Mouse (Mus musculus) intestine, embryonic 16.5 days (tissue): ENCODE measurements at regions not wholly inside any gene's neighbourhood (a gene's known extent, or its start where the extent isn't known, plus 50 kb on each side); places are given as distances from the start of the nearest gene placed in this dataset.
A peak's percentile ranks its signal among the peaks of the same experiment; 100 is the strongest.

Experiments used
- ATAC-seq: fragments of 200-750 bp; cut with Nextera tagmentation; 2 replicates; pipeline ENCODE4 v1.8.0; 2017; ENCODE audit warnings: moderate TSS enrichment, moderate library complexity
- H3K27ac ChIP-seq: fragments of 300-500 bp; sonication (generic); 2 replicates; pipeline ENCODE4 v1.5.1; 2014; ENCODE audit warnings: mild to moderate bottlenecking, low read length
- H3K27me3 ChIP-seq: fragments of 300-500 bp; sonication (generic); replicated peaks from 2 replicates; pipeline ENCODE4 v1.6.1; 2014; ENCODE audit warnings: low read length, control low read depth, mixed read lengths; ENCODE audit not compliant: control insufficient read depth, insufficient read depth
- H3K36me3 ChIP-seq: fragments of 300-500 bp; sonication (generic); 2 replicates; pipeline ENCODE4 v1.6.1; 2014; ENCODE audit warnings: low read length, control low read depth; ENCODE audit not compliant: control insufficient read depth, insufficient read depth
- H3K4me1 ChIP-seq: fragments of 300-500 bp; sonication (generic); 2 replicates; pipeline ENCODE4 v1.6.1; 2014; ENCODE audit warnings: low read length, control low read depth, mixed read lengths; ENCODE audit not compliant: control insufficient read depth, insufficient read depth
- H3K4me2 ChIP-seq: fragments of 300-500 bp; sonication (generic); 2 replicates; pipeline ENCODE4 v1.6.1; 2014; ENCODE audit warnings: low read depth, low read length, control low read depth
- H3K4me3 ChIP-seq: fragments of 300-500 bp; sonication (generic); 2 replicates; pipeline ENCODE4 v1.5.1; 2014; ENCODE audit warnings: mild to moderate bottlenecking, low read length
- H3K9ac ChIP-seq: fragments of 300-500 bp; sonication (generic); 2 replicates; pipeline ENCODE4 v1.6.1; 2014; ENCODE audit warnings: low read depth, low read length
- H3K9me3 ChIP-seq: fragments of 300-500 bp; sonication (generic); 2 replicates; pipeline ENCODE4 v1.6.1; 2016; ENCODE audit warnings: low read length, control low read depth; ENCODE audit not compliant: control insufficient read depth
- WGBS: fragments of 180-500 bp; shearing (Covaris S2); extraction: QIAGEN DNeasy Blood & Tissue Kit; methylation state at CpG from one replicate; pipeline ENCODE4 v1.1.7; 2014; 5-methylcytosine and 5-hydroxymethylcytosine counted together

DNA sequence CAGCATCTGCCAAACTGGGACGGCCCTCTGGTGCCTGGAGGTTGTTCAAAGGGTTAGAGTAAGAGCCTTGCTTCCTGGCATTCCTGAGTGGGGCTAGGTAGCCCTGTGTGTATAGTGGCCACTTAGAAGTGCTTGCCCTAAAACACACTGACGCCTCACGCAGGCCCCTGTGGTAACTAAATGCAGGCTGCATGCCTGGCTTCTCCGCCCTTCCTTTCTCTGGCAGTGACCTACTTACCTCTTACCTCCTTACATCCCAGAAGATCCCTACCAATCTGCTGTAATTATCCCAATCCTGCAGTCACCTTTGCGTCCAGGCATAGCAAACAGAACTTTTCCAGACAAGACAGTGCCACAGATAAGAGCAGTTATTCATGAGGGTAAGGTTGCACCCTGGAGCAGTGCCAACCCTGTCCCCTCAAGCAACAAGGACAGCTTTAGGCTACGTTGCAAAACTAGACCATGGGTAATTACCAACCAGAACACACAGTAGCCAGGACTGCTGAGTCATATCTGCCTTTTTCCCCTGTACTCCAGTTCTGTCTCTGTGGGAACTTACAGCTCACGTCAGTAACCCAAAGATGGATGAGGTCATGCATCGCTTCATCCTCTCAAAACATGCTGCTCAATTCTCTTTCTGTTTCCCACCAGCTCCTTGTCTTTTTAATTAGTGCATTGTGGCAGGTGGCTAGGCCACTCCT is 237.6 kb upstream of the Stt3b start:
- H3K4me1 ChIP-seq = peaks cover 12% of the 10 kb centered on the region
- H3K4me3 ChIP-seq = no peak overlapping the region
- 60% methylated on average over 8 of the region's 8 CpGs for WGBS
- no peaks in the 10 kb centered on the region for H3K27me3 ChIP-seq
- H3K9me3 ChIP-seq = no peaks in the 10 kb centered on the region
- H3K36me3 ChIP-seq = no peaks in the 10 kb centered on the region
- ATAC-seq = peak; percentile 69
- no peak overlapping the region for H3K4me2 ChIP-seq
- no peak overlapping the region for H3K9ac ChIP-seq
- no peak overlapping the region for H3K27ac ChIP-seq

- peaks cover 12% of the 10 kb centered on the region for H3K4me1 ChIP-seq
- no peak overlapping the region for H3K27ac ChIP-seq
- no peaks in the 10 kb centered on the region for H3K9me3 ChIP-seq
- 42% methylated on average over 8 of the region's 8 CpGs for WGBS
- no peaks in the 10 kb centered on the region for H3K36me3 ChIP-seq
- ATAC-seq = peak; percentile 93
- no peaks in the 10 kb centered on the region for H3K27me3 ChIP-seq
- H3K4me3 ChIP-seq = no peak overlapping the region; the same call in 1 of the 2 replicates
- no peak overlapping the region for H3K9ac ChIP-seq
- peak overlapping the region; percentile 17 for H3K4me2 ChIP-seq
Observed at GRCm38 (mm10) chr9:115548722-115549349, 238.6 kb upstream of the Stt3b start.

DNA sequence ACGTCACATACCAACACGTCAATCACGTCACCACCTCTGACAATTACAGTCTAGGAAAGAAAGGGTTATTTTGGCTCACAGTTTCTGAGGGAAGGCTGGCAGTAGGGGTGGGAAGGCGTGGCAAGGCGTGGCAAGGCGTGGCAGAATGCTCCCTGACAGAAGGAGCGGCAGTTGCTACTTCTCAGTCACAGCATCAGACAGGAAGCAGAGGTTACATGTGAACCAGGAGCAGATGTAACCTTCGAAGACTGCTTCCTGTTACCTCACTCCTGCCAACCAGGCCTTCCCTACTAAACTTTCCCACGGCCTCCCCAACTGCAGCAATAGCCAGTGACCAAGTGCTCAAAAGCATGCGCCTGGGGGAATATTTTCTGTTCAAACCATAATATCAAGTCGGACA is 240.9 kb upstream of the Stt3b start:
- Histone ChIP-seq H3K27ac (no peak overlapping the region), H3K36me3 (no peaks in the 10 kb centered on the region), H3K27me3 (no peaks in the 10 kb centered on the region), H3K4me1 (peaks cover 12% of the 10 kb centered on the region), H3K4me3 (no peak overlapping the region), H3K9ac (no peak overlapping the region), H3K4me2 (no peak overlapping the region), H3K9me3 (no peaks in the 10 kb centered on the region)
- 90% methylated on average over 11 of the region's 11 CpGs for WGBS
- ATAC-seq = no peak

- Histone ChIP-seq H3K27me3 (no peaks in the 10 kb centered on the region), H3K36me3 (no peaks in the 10 kb centered on the region), H3K4me1 (peaks cover 12% of the 10 kb centered on the region), H3K27ac (no peak overlapping the region), H3K4me3 (no peak overlapping the region), H3K4me2 (no peak overlapping the region), H3K9ac (no peak overlapping the region), H3K9me3 (no peaks in the 10 kb centered on the region)
- 92% methylated on average over 4 of the region's 4 CpGs for WGBS
- no peak for ATAC-seq
Observed at GRCm38 (mm10) chr9:115551501-115551900, 241.3 kb upstream of the Stt3b start.

GRCm38 (mm10) chr9:115558131-115558530 is 247.9 kb upstream of the Stt3b start:
- ATAC-seq = no peak
- Histone ChIP-seq H3K4me2 (no peak overlapping the region), H3K36me3 (no peaks in the 10 kb centered on the region), H3K9me3 (no peaks in the 10 kb centered on the region), H3K4me1 (no peaks in the 10 kb centered on the region), H3K27me3 (no peaks in the 10 kb centered on the region), H3K4me3 (no peak overlapping the region), H3K27ac (no peak overlapping the region), H3K9ac (no peak overlapping the region)
- 81% methylated on average over 7 of the region's 7 CpGs for WGBS

- no peak overlapping the region for H3K9ac ChIP-seq
- H3K27ac ChIP-seq = no peak overlapping the region
- no peaks in the 10 kb centered on the region for H3K36me3 ChIP-seq
- H3K4me3 ChIP-seq = no peak overlapping the region
- no peaks in the 10 kb centered on the region for H3K27me3 ChIP-seq
- no peak overlapping the region for H3K4me2 ChIP-seq
- WGBS = 92% methylated on average over 5 of the region's 5 CpGs
- no peaks in the 10 kb centered on the region for H3K4me1 ChIP-seq
- ATAC-seq = no peak
- H3K9me3 ChIP-seq = no peaks in the 10 kb centered on the region
Observed at GRCm38 (mm10) chr9:115559521-115559920, 249.3 kb upstream of the Stt3b start.

GRCm38 (mm10) chr9:115561207-115561606 is 251.0 kb upstream of the Stt3b start:
- Histone ChIP-seq H3K9me3 (no peaks in the 10 kb centered on the region), H3K27ac (no peak overlapping the region), H3K9ac (no peak overlapping the region), H3K4me2 (no peak overlapping the region), H3K27me3 (no peaks in the 10 kb centered on the region), H3K36me3 (no peaks in the 10 kb centered on the region), H3K4me1 (no peaks in the 10 kb centered on the region), H3K4me3 (no peak overlapping the region)
- ATAC-seq = no peak
- 88% methylated on average over 6 of the region's 6 CpGs for WGBS

- no peak for ATAC-seq
- Histone ChIP-seq H3K4me1 (no peaks in the 10 kb centered on the region), H3K27me3 (no peaks in the 10 kb centered on the region), H3K4me2 (no peak overlapping the region), H3K9ac (no peak overlapping the region), H3K4me3 (no peak overlapping the region), H3K36me3 (no peaks in the 10 kb centered on the region), H3K9me3 (no peaks in the 10 kb centered on the region), H3K27ac (no peak overlapping the region)
- 53% methylated on average over 4 of the region's 4 CpGs for WGBS
Observed at GRCm38 (mm10) chr9:115562783-115563182, 252.6 kb upstream of the Stt3b start.

DNA sequence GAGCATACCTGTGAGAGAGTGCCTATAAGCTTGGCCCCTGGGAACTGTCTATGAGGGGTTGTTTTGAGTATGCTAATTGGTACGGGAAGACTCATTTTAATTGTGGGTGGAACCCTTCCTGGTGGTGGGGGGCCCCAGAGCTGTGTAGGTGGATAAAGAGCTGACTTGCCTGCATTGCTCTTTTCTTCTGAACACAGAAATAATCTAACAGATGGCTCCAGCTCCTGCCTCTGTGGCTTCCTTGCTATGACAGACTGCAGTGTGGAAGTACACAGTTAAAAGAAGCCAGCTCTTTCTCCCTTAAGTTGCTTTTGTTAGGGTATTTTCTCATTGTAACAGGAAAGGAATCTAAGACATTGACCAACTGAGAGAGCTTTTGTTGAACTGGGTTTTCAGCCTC is 254.1 kb upstream of the Stt3b start:
- H3K4me3 ChIP-seq = no peak overlapping the region
- no peaks in the 10 kb centered on the region for H3K36me3 ChIP-seq
- no peaks in the 10 kb centered on the region for H3K4me1 ChIP-seq
- H3K27me3 ChIP-seq = no peaks in the 10 kb centered on the region
- WGBS = 65% methylated on average over 1 of the region's 1 CpGs
- ATAC-seq = no peak
- H3K9ac ChIP-seq = no peak overlapping the region
- H3K4me2 ChIP-seq = no peak overlapping the region
- no peaks in the 10 kb centered on the region for H3K9me3 ChIP-seq
- H3K27ac ChIP-seq = no peak overlapping the region
